In genomic region chr5:57743956-57744661, GRCm38 (mm10) we compare ENCODE assay signal across 18 mouse cellular contexts. TPM values are rescaled to one million over a fixed set of nuclear protein-coding genes. Genes with fewer than 3 reads are reported as not detected.
DNase-seq lines count a peak whose midpoint lies in the region; ATAC-seq and TF ChIP-seq lines count a peak whose summit lies in the region.
"Had no signal": no experiment of that assay in that cellular context is flagged by ENCODE, and none has a peak within 500 bp of the region (broad histone marks: within the 10 kb centered on the region; RNA-seq: fewer than 3 reads in every experiment).

No protein-coding gene starts in this region.

- intact Hi-C loops in heart, postnatal 36 days (cut with DNase I), result loop anchor here (5.0 kb wide), 1 partner anchor 203 kb away; no protein-coding TSS in a partner anchor
- intact Hi-C loops in heart, postnatal 10 days (cut with DNase I), result loop anchor here (2.0 to 5.0 kb wide), 2 partner anchors 21 to 148 kb away; no protein-coding TSS in a partner anchor
- intact Hi-C loops in gastrocnemius, adult 2 months (cut with DNase I), result no loop called here

- H3K9me3 ChIP-seq in heart, embryonic 11.5 days (replicated peaks; ENCODE audit: control insufficient read depth, low read length), result no peaks in the 10 kb centered on the region
- no peaks in the 10 kb centered on the region for H3K9me3 ChIP-seq in heart, embryonic 14.5 days (ENCODE audit: control insufficient read depth, low read length)
- H3K9me3 ChIP-seq: embryonic facial prominence, embryonic 15.5 days; forebrain, embryonic 15.5 days; hindbrain, embryonic 13.5 days had no signal

- H3K4me1 ChIP-seq in heart, embryonic 11.5 days (ENCODE audit: control insufficient read depth, insufficient read depth, low read length), result peaks cover 7% of the 10 kb centered on the region; the same call in 1 of the 2 replicates
- H3K4me1 ChIP-seq in heart, embryonic 14.5 days (ENCODE audit: control insufficient read depth in 2 of 2, insufficient read depth in 2 of 2, low read length in 2 of 2), result peaks cover 5 to 47% of the 10 kb centered on the region in 2 experiments
- H3K4me1 ChIP-seq: embryonic facial prominence, embryonic 15.5 days had no signal

- H3K4me2 ChIP-seq in heart, embryonic 11.5 days, result peak overlapping the region; percentile 38
- peak overlapping the region; percentile 56 for H3K4me2 ChIP-seq in heart, embryonic 14.5 days (ENCODE audit: low read length)
- H3K4me2 ChIP-seq: embryonic facial prominence, embryonic 15.5 days; forebrain, embryonic 15.5 days; hindbrain, embryonic 13.5 days had no signal

- H3K4me3 ChIP-seq in heart, embryonic 11.5 days (ENCODE audit: low read depth, low read length), result no peak overlapping the region
- H3K4me3 ChIP-seq in heart, embryonic 14.5 days (ENCODE audit: control insufficient read depth in 1 of 2, insufficient read depth in 1 of 2, low read depth in 1 of 2, low read length in 2 of 2), result no peak overlapping the region
- H3K4me3 ChIP-seq in gastrocnemius, adult 2 months, result no peak overlapping the region
- H3K4me3 ChIP-seq: embryonic facial prominence, embryonic 15.5 days; forebrain, embryonic 15.5 days; hindbrain, embryonic 13.5 days had no signal

- peak overlapping the region; percentile 54; the same call in 1 of the 2 replicates for H3K27ac ChIP-seq in heart, embryonic 11.5 days (ENCODE audit: low read depth, low read length)
- H3K27ac ChIP-seq in heart, embryonic 14.5 days (replicated peaks in 1 of 2; ENCODE audit: control insufficient read depth in 1 of 2, insufficient read depth in 1 of 2, low read depth in 2 of 2, low read length in 2 of 2), result peak overlapping the region; percentile 39 to 86; a peak in 3 of 4 replicates
- H3K27ac ChIP-seq in gastrocnemius, adult 2 months, result no peak overlapping the region
- H3K27ac ChIP-seq: embryonic facial prominence, embryonic 15.5 days; forebrain, embryonic 15.5 days; hindbrain, embryonic 13.5 days; hindbrain, postnatal 0 days had no signal

- TF ChIP-seq CTCF in gastrocnemius, adult 2 months (IDR thresholded peaks at IDR 0.05), result no peak

- peak; percentile 77 for ATAC-seq in heart, embryonic 11.5 days (replicated peaks; ENCODE audit: insufficient number of reproducible peaks, low FRiP score, low TSS enrichment)
- peak; percentile 88 for ATAC-seq in heart, embryonic 14.5 days (ENCODE audit: insufficient number of reproducible peaks, insufficient read depth, low FRiP score, low read depth)
- ATAC-seq: forebrain, embryonic 15.5 days; hindbrain, postnatal 0 days had no signal

- no peaks in the 10 kb centered on the region for H3K36me3 ChIP-seq in heart, embryonic 11.5 days (ENCODE audit: control insufficient read depth, insufficient read depth, low read length)
- no peaks in the 10 kb centered on the region for H3K36me3 ChIP-seq in heart, embryonic 14.5 days (ENCODE audit: control insufficient read depth, insufficient read depth, low read length)
- H3K36me3 ChIP-seq: embryonic facial prominence, embryonic 15.5 days; forebrain, embryonic 15.5 days; hindbrain, embryonic 13.5 days had no signal

- no peak overlapping the region for H3K9ac ChIP-seq in heart, embryonic 11.5 days (ENCODE audit: low read depth, low read length)
- H3K9ac ChIP-seq in heart, embryonic 14.5 days (ENCODE audit: low read length), result no peak overlapping the region
- H3K9ac ChIP-seq: embryonic facial prominence, embryonic 15.5 days; forebrain, embryonic 15.5 days; hindbrain, embryonic 13.5 days had no signal

- DNase-seq in heart, adult 9 months (ENCODE audit: low spot score in 2 of 2), result peak; percentile 50 to 61
- no peak for DNase-seq in heart, postnatal 36 days
- peak; percentile 42 to 64 for DNase-seq in heart, postnatal 10 days
- no peak for DNase-seq in kidney, postnatal 14 days
- no peak for DNase-seq in gastrocnemius, adult 2 months
- DNase-seq: adrenal gland, adult 8-10 months; adrenal gland, postnatal 36 days; cerebellum, adult 2 months; cerebellum, postnatal 10 days; gastrocnemius, postnatal 10 days; kidney, adult 11 months; kidney, adult 9 months had no signal

- no peaks in the 10 kb centered on the region for H3K27me3 ChIP-seq in heart, embryonic 11.5 days (ENCODE audit: control insufficient read depth, insufficient read depth, low read length)
- H3K27me3 ChIP-seq in heart, embryonic 14.5 days (ENCODE audit: control insufficient read depth, insufficient read depth, low read length), result no peaks in the 10 kb centered on the region
- H3K27me3 ChIP-seq: embryonic facial prominence, embryonic 15.5 days; forebrain, embryonic 15.5 days; hindbrain, embryonic 13.5 days had no signal

- WGBS in heart, embryonic 11.5 days (ENCODE audit: insufficient replicate concordance), result 24% methylated on average over 2 of the region's 2 CpGs
- 16% methylated on average over 2 of the region's 2 CpGs for WGBS in heart, embryonic 14.5 days

RNA-seq across cellular contexts. Expression of gene Pcdh7, which starts 26.3 kb away (rescaled TPM):
- 100 to 1,000 TPM; 105 to 107 TPM for total RNA-seq in heart, postnatal 36 days (2021)
- polyA plus RNA-seq in heart, embryonic 11.5 days (2014; fragmentation: Nextera tagmentation; extraction: Ambion mirVana), result 17.6 and 19.4 TPM in 2 replicates
- 32.9 and 35.6 TPM in 2 replicates for polyA plus RNA-seq in heart, embryonic 14.5 days (2014; fragmentation: Nextera tagmentation; extraction: Ambion mirVana)
- 100 to 1,000 TPM; 121 to 128 TPM for total RNA-seq in heart, postnatal 10 days (2021)
- total RNA-seq in gastrocnemius, adult 2 months (2021), result 1 to 10 TPM; 2.3 to 2.9 TPM

Comparison
In these comparisons a context has a peak if more than half of its experiments do, and no peak if none do; other contexts are left out.
1. DNase-seq: peak in heart, adult 9 months (2 of 2) and heart, postnatal 10 days (2 of 2); none in heart, postnatal 36 days (0 of 2), kidney, postnatal 14 days (single experiment) and gastrocnemius, adult 2 months (single experiment).
2. RNA of gene Pcdh7, which starts 26.3 kb away (total RNA-seq): 121 to 128 TPM in heart, postnatal 10 days and 105 to 107 TPM in heart, postnatal 36 days; 2.3 to 2.9 TPM in gastrocnemius, adult 2 months; every median in the first group is over 10 times any median in the second.